Mouse (Mus musculus): ENCODE measurements at regions not wholly inside any gene's neighbourhood (a gene's known extent, or its start where the extent isn't known, plus 50 kb on each side); places are given as distances from the start of the nearest gene placed in this dataset.

- no peak for DNase-seq (ENCODE audit: low read depth, low spot score)
Measured at GRCm38 (mm10) chr13:72023666-72024065, 60.1 kb upstream of the Irx1 start.

GRCm38 (mm10) chr13:72043930-72044470 is 80.5 kb upstream of the Irx1 start:
- DNase-seq (ENCODE audit: low read depth, low spot score) = no peak

- DNase-seq (ENCODE audit: low read depth, low spot score) = no peak
Measured at GRCm38 (mm10) chr13:72056469-72056868, 92.9 kb upstream of the Irx1 start.

GRCm38 (mm10) chr13:72061659-72062058 is 98.1 kb upstream of the Irx1 start:
- no peak for DNase-seq (ENCODE audit: low read depth, low spot score)

GRCm38 (mm10) chr13:72063278-72063761 is 99.8 kb upstream of the Irx1 start:
- no peak for DNase-seq (ENCODE audit: low read depth, low spot score)

- no peak for DNase-seq (ENCODE audit: low read depth, low spot score)
Measured at GRCm38 (mm10) chr13:72096585-72096984, 133.1 kb upstream of the Irx1 start.

- no peak for DNase-seq (ENCODE audit: low read depth, low spot score)
Measured at GRCm38 (mm10) chr13:72097268-72097667, 133.7 kb upstream of the Irx1 start.

- no peak for DNase-seq (ENCODE audit: low read depth, low spot score)
Measured at GRCm38 (mm10) chr13:72097811-72098210, 134.3 kb upstream of the Irx1 start.

- peak; percentile 57 for DNase-seq (ENCODE audit: low read depth, low spot score)
Measured at GRCm38 (mm10) chr13:72100741-72101140, 137.2 kb upstream of the Irx1 start.

GRCm38 (mm10) chr13:72108666-72109065 is 145.1 kb upstream of the Irx1 start:
- no peak for DNase-seq (ENCODE audit: low read depth, low spot score)

GRCm38 (mm10) chr13:72113942-72114341 is 150.4 kb upstream of the Irx1 start:
- DNase-seq (ENCODE audit: low read depth, low spot score) = no peak

- no peak for DNase-seq (ENCODE audit: low read depth, low spot score)
Measured at GRCm38 (mm10) chr13:72114776-72115663, 151.5 kb upstream of the Irx1 start.

GRCm38 (mm10) chr13:72120467-72120866 is 156.9 kb upstream of the Irx1 start:
- DNase-seq (ENCODE audit: low read depth, low spot score) = no peak

- no peak for DNase-seq (ENCODE audit: low read depth, low spot score)
Measured at GRCm38 (mm10) chr13:72120911-72121553, 157.5 kb upstream of the Irx1 start.

GRCm38 (mm10) chr13:72121554-72122229 is 158.2 kb upstream of the Irx1 start:
- DNase-seq (ENCODE audit: low read depth, low spot score) = no peak

- no peak for DNase-seq (ENCODE audit: low read depth, low spot score)
Measured at GRCm38 (mm10) chr13:72122230-72122627, 158.7 kb upstream of the Irx1 start.

GRCm38 (mm10) chr13:72128306-72128705 is 164.8 kb upstream of the Irx1 start:
- no peak for DNase-seq (ENCODE audit: low read depth, low spot score)

GRCm38 (mm10) chr13:72131341-72131740 is 167.8 kb upstream of the Irx1 start:
- DNase-seq (ENCODE audit: low read depth, low spot score) = no peak

- DNase-seq (ENCODE audit: low read depth, low spot score) = no peak
Measured at GRCm38 (mm10) chr13:72134101-72134768, 170.7 kb upstream of the Irx1 start.

GRCm38 (mm10) chr13:72166225-72166624 is 202.7 kb upstream of the Irx1 start:
- peak; percentile 5 for DNase-seq (ENCODE audit: low read depth, low spot score)

- no peak for DNase-seq (ENCODE audit: low read depth, low spot score)
Measured at GRCm38 (mm10) chr13:72167434-72167833, 203.9 kb upstream of the Irx1 start.
